Mouse (Mus musculus) neural tube, embryonic 11.5 days (tissue): ENCODE measurements around the gene Scfd2. TPM values are rescaled to one million over a fixed set of nuclear protein-coding genes. Genes with fewer than 3 reads are reported as not detected.

Source experiments
- ATAC-seq: fragments of 200-750 bp; cut with Nextera tagmentation; 2 replicates; pipeline ENCODE4 v1.8.0; 2017; ENCODE audit warnings: moderate number of reproducible peaks, mild to moderate bottlenecking, moderate TSS enrichment, moderate library complexity; ENCODE audit not compliant: insufficient read depth, low FRiP score, low TSS enrichment
- DNase-seq: peaks from one replicate; pipeline ENCODE4 v3.0.0-alpha.2; 2015; ENCODE audit warnings: low spot score
- H3K27ac ChIP-seq: fragments of 300-500 bp; sonication (generic); 2 replicates; pipeline ENCODE4 v1.5.1; 2014; ENCODE audit warnings: low read depth, mild to moderate bottlenecking, low read length
- H3K27me3 ChIP-seq: fragments of 300-500 bp; sonication (generic); 2 replicates; pipeline ENCODE4 v1.6.1; 2014; ENCODE audit warnings: mild to moderate bottlenecking, low read length, mixed read lengths; ENCODE audit not compliant: control insufficient read depth, insufficient read depth
- H3K36me3 ChIP-seq: fragments of 300-500 bp; sonication (generic); 2 replicates; pipeline ENCODE4 v1.6.1; 2014; ENCODE audit warnings: mild to moderate bottlenecking, low read length, moderate library complexity, mixed read lengths; ENCODE audit not compliant: control insufficient read depth, insufficient read depth
- H3K4me1 ChIP-seq: fragments of 300-500 bp; sonication (generic); 2 replicates; pipeline ENCODE4 v1.6.1; 2014; ENCODE audit warnings: low read length, mixed read lengths; ENCODE audit not compliant: control insufficient read depth, insufficient read depth
- H3K4me2 ChIP-seq: fragments of 300-500 bp; sonication (generic); 2 replicates; pipeline ENCODE4 v1.6.1; 2014; ENCODE audit warnings: low read depth, mild to moderate bottlenecking, moderate library complexity
- H3K4me3 ChIP-seq: fragments of 300-500 bp; sonication (generic); 2 replicates; pipeline ENCODE4 v1.5.1; 2014; ENCODE audit warnings: low read depth, low read length
- H3K9ac ChIP-seq: fragments of 300-500 bp; sonication (generic); 2 replicates; pipeline ENCODE4 v1.6.1; 2014; ENCODE audit warnings: mild to moderate bottlenecking, low read length
- H3K9me3 ChIP-seq: fragments of 300-500 bp; sonication (generic); 2 replicates; pipeline ENCODE4 v1.6.1; 2016; ENCODE audit warnings: low read length; ENCODE audit not compliant: control insufficient read depth
- WGBS: fragments of 180-500 bp; shearing (Covaris S2); extraction: QIAGEN DNeasy Blood & Tissue Kit; methylation state at CpG from one replicate; pipeline ENCODE4 v1.1.7; 2014; 5-methylcytosine and 5-hydroxymethylcytosine counted together
- polyA plus RNA-seq: library from polyadenylated mRNA; unstranded; fragments of >200 nt; fragmentation: Nextera tagmentation; extraction: Ambion mirVana; gene quantifications from 2 replicates; pipeline ENCODE4 v1.2.1, GENCODE M21; 2014

Gene Scfd2
- polyA plus RNA-seq, 1 experiment from 2014 or later, result 14.7 TPM

GRCm38 (mm10) chr5:74527025-74527424 lies 4.5 kb downstream of the Scfd2 start:
- no peaks in the 10 kb centered on the region for H3K36me3 ChIP-seq
- no peaks in the 10 kb centered on the region for H3K27me3 ChIP-seq
- no peak overlapping the region for H3K27ac ChIP-seq
- H3K4me2 ChIP-seq, result no peak overlapping the region
- peaks cover 8% of the 10 kb centered on the region for H3K4me1 ChIP-seq
- H3K4me3 ChIP-seq, result no peak overlapping the region
- ATAC-seq (no peak), DNase-seq (no peak)
- no peaks in the 10 kb centered on the region for H3K9me3 ChIP-seq
- 85% methylated on average over 5 of the region's 5 CpGs for WGBS
- no peak overlapping the region for H3K9ac ChIP-seq

DNA sequence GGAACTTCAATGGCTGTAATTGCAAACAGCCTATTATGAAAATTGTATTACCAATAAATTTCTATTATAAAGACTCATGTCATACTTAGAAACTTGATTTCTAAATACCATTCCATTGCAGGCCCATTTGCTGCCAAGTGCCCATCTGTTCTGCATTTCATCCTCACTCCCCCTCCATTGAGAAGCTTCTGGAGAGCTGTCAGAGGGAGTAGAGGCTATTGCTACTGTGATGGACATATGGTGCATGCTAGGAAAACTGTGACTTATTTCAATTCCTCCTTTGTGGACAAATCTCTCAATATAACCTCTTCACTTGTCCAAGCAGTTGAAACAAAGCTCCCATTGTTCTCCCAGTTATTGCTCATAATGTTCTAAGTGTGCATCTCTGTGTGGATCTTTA lies 19.9 kb downstream of the Scfd2 start:
- Histone ChIP-seq H3K27me3 (no peaks in the 10 kb centered on the region), H3K27ac (no peak overlapping the region), H3K9me3 (no peaks in the 10 kb centered on the region), H3K9ac (no peak overlapping the region), H3K4me2 (no peak overlapping the region), H3K4me3 (no peak overlapping the region), H3K4me1 (no peaks in the 10 kb centered on the region), H3K36me3 (no peaks in the 10 kb centered on the region)
- DNase-seq (no peak), ATAC-seq (no peak)

DNA sequence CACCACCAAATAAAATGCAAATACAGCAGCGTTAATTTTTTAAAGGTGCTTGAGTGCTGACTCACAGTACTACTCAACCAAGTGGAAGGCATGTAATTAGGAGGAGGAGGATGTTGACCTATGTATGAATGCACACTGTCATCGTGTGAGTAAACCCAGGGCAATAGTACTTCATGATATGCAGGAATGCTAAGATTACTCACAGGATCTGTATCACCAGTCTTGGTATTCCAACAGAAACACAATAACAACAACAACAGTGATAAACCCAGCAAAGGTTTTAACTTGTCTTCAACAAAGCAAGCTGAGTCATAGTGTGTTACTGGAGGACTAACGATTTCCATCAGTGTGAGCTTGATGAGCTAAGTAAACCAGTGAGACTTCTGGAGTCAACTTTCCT lies 38.9 kb downstream of the Scfd2 start:
- no peaks in the 10 kb centered on the region for H3K4me1 ChIP-seq
- H3K36me3 ChIP-seq, result no peaks in the 10 kb centered on the region
- ATAC-seq (no peak), DNase-seq (no peak)
- H3K4me2 ChIP-seq, result no peak overlapping the region
- 86% methylated on average over 3 of the region's 3 CpGs for WGBS
- no peak overlapping the region for H3K4me3 ChIP-seq
- H3K27ac ChIP-seq, result no peak overlapping the region
- H3K9me3 ChIP-seq, result no peaks in the 10 kb centered on the region
- H3K27me3 ChIP-seq, result no peaks in the 10 kb centered on the region
- H3K9ac ChIP-seq, result no peak overlapping the region

- Histone ChIP-seq H3K4me2 (no peak overlapping the region), H3K27ac (no peak overlapping the region), H3K36me3 (no peaks in the 10 kb centered on the region), H3K27me3 (no peaks in the 10 kb centered on the region), H3K4me1 (no peaks in the 10 kb centered on the region), H3K9me3 (no peaks in the 10 kb centered on the region), H3K4me3 (no peak overlapping the region), H3K9ac (no peak overlapping the region)
- DNase-seq, result no peak
- 90% methylated on average over 4 of the region's 4 CpGs for WGBS
- no peak for ATAC-seq
Observed at GRCm38 (mm10) chr5:74484646-74485045, 46.9 kb downstream of the Scfd2 start.

DNA sequence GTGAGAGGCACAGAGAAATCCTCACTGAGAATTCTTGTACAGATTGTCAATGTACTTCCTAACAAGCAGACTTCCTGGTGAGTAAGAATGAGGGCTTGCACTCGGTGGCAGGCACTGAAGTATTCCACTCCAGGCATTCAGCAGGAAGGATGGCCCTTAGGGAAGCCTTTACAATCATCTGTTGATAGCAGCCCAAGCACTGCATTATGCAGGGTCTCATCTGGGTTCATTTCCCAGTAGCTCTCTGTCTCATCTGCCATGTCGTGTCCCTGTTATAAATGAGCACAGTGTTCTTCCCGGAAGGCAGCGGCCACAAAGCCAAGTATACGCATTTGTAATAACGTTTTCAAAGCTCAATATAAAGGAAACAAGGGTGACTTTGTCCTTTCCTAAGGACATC lies 48.9 kb downstream of the Scfd2 start:
- 50% methylated on average over 6 of the region's 6 CpGs for WGBS
- Histone ChIP-seq H3K36me3 (no peaks in the 10 kb centered on the region), H3K27me3 (no peaks in the 10 kb centered on the region), H3K27ac (no peak overlapping the region), H3K4me1 (no peaks in the 10 kb centered on the region), H3K9me3 (no peaks in the 10 kb centered on the region), H3K4me2 (no peak overlapping the region), H3K9ac (no peak overlapping the region), H3K4me3 (no peak overlapping the region)
- ATAC-seq (no peak), DNase-seq (peak; percentile 38)

GRCm38 (mm10) chr5:74482034-74482433 lies 49.5 kb downstream of the Scfd2 start:
- Histone ChIP-seq H3K27ac (no peak overlapping the region), H3K36me3 (no peaks in the 10 kb centered on the region), H3K4me3 (no peak overlapping the region), H3K9ac (no peak overlapping the region), H3K4me1 (no peaks in the 10 kb centered on the region), H3K4me2 (no peak overlapping the region), H3K27me3 (no peaks in the 10 kb centered on the region), H3K9me3 (no peaks in the 10 kb centered on the region)
- ATAC-seq, result no peak
- WGBS, result 65% methylated on average over 3 of the region's 3 CpGs
- DNase-seq, result no peak

GRCm38 (mm10) chr5:74480409-74480808 lies 51.1 kb downstream of the Scfd2 start:
- Histone ChIP-seq H3K27ac (no peak overlapping the region), H3K27me3 (no peaks in the 10 kb centered on the region), H3K9ac (no peak overlapping the region), H3K36me3 (no peaks in the 10 kb centered on the region), H3K9me3 (no peaks in the 10 kb centered on the region), H3K4me1 (no peaks in the 10 kb centered on the region), H3K4me2 (no peak overlapping the region), H3K4me3 (no peak overlapping the region)
- no peak for ATAC-seq
- DNase-seq, result no peak
- 73% methylated on average over 4 of the region's 4 CpGs for WGBS

GRCm38 (mm10) chr5:74479947-74480346 lies 51.6 kb downstream of the Scfd2 start:
- H3K27ac ChIP-seq, result no peak overlapping the region
- no peak overlapping the region for H3K4me2 ChIP-seq
- H3K4me3 ChIP-seq, result no peak overlapping the region
- H3K4me1 ChIP-seq, result no peaks in the 10 kb centered on the region
- no peak overlapping the region for H3K9ac ChIP-seq
- no peaks in the 10 kb centered on the region for H3K9me3 ChIP-seq
- H3K36me3 ChIP-seq, result no peaks in the 10 kb centered on the region
- 92% methylated on average over 4 of the region's 4 CpGs for WGBS
- ATAC-seq (no peak), DNase-seq (no peak)
- no peaks in the 10 kb centered on the region for H3K27me3 ChIP-seq

GRCm38 (mm10) chr5:74479157-74479556 lies 52.4 kb downstream of the Scfd2 start:
- Histone ChIP-seq H3K4me1 (no peaks in the 10 kb centered on the region), H3K36me3 (no peaks in the 10 kb centered on the region), H3K4me3 (no peak overlapping the region), H3K9me3 (no peaks in the 10 kb centered on the region), H3K4me2 (no peak overlapping the region), H3K27ac (no peak overlapping the region), H3K9ac (no peak overlapping the region), H3K27me3 (no peaks in the 10 kb centered on the region)
- 77% methylated on average over 5 of the region's 5 CpGs for WGBS
- DNase-seq (no peak), ATAC-seq (no peak)
